Mouse (Mus musculus) retina, postnatal 7 days (tissue): Measurements from ENCODE around the gene Kcnj6.
A peak's percentile ranks its signal among the peaks of the same experiment; 100 is the strongest.
"Not testable (repeated sequence)": the region's sequence is repeated elsewhere in the genome, so short reads cannot be mapped to it uniquely, and the experiment has no call there.

Experiments used
- DNase-seq: peaks from one replicate; pipeline ENCODE4 v3.0.0-alpha.2; 2012; ENCODE audit warnings: low read depth, low spot score

Gene Kcnj6

DNA sequence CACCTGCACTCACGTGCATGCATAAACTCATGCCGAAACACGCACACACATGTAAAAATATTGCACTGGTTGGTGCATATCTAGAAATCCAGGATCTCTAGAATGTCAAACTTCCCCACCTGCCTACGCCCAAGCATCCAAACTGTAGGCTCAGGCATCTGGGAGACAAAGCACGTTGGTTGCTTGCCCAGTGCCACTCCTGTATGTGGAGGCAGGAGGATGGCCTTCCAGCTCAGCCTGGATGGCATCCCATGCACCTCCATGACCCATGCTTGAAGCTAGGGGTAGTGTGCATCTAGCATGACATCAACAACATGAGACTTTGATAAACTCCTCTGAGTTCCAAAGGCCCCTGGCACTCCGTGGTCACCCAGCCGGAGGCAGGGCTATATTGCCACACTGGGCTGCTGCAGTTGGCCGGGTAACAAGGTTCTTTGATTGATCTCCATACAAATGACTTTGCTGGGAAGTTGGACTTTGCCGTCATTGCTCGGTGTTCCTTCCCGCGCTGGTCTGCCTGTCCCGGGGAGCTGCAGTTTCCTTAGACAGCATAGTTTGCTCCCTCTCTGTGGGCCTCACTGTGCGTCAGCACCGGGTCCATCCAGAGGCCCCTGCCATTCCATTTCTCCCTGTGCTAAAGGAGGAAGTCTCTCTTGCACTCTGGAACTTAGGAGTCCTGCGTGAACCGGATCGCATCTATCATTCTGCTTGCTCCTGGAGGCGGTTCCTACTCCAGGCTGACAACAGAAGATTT is 144.9 kb downstream of the Kcnj6 start:
- no peak for DNase-seq

GRCm38 (mm10) chr16:94850393-94850792 is 147.1 kb downstream of the Kcnj6 start:
- no peak for DNase-seq

- no peak for DNase-seq
These were observed 151.5 kb downstream of the Kcnj6 start for GRCm38 (mm10) chr16:94845996-94846395.

- DNase-seq, result no peak
These were observed 152.7 kb downstream of the Kcnj6 start for GRCm38 (mm10) chr16:94844769-94845168.

DNA sequence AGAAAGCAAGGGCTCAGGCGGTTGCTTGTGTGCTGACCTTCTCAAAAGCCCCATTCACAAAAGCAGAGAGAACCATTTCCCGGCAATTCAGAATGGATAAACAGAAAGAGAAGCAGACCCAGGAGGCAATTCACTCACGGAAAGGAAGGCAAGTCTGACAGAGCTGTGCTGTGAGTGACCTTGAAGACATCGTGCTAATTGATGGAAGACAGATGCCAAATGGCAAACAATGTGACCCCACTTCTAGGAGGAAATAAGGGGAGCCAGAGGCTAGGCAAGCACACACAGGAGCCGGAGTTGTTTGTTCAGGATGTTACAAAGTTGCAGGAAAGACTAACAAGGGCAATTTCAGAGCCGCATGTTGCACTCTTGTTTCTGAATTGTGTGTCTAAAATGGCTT is 158.1 kb downstream of the Kcnj6 start:
- DNase-seq, result no peak

GRCm38 (mm10) chr16:94837881-94838280 is 159.6 kb downstream of the Kcnj6 start:
- no peak for DNase-seq

DNA sequence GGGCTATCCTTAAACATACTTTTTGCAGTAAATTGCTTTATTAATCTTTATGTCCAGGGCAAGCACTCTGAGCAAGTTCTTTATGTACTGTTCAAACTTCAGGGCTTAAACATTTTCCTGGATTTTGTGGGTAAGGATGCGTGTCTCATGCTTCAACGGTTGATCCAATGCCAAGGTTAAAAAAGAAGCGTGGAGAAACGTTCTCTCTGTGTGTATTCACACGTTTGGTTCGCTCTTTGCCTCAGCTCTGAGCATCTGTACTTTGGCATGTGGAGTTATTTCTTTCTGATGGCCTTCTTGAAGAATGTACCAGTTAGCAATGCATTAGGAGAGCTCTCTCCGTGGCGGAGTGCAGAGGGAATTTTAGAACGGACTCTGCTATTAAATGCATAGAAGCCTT is 163.0 kb downstream of the Kcnj6 start:
- DNase-seq, result no peak

GRCm38 (mm10) chr16:94828166-94828565 is 169.3 kb downstream of the Kcnj6 start:
- DNase-seq, result no peak

GRCm38 (mm10) chr16:94827092-94827585 is 170.4 kb downstream of the Kcnj6 start:
- no peak for DNase-seq

- no peak for DNase-seq
These were observed 172.2 kb downstream of the Kcnj6 start for GRCm38 (mm10) chr16:94825274-94825673.

GRCm38 (mm10) chr16:94822611-94823010 is 174.9 kb downstream of the Kcnj6 start:
- no peak for DNase-seq

DNA sequence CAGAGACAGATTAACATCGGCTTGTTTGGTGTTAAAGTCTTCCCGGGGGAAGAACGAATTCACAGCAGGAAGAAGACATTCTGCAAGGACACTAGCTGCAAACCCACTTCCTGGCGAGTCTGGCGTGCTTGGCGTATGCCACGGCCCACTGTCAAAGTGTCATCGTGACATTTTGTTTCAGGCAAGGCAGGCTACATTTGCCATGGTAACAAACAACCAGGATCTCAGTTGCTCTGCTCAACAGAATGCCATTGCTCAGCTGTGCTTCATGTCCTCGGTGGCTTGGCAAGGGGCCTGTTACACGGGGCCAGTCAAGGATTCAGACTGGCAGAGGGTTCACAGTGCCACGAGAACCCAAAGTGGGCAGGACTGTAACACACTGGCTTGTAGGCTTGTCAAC is 175.9 kb downstream of the Kcnj6 start:
- DNase-seq, result no peak

GRCm38 (mm10) chr16:94816391-94816790 is 181.1 kb downstream of the Kcnj6 start:
- peak; percentile 49 for DNase-seq

DNA sequence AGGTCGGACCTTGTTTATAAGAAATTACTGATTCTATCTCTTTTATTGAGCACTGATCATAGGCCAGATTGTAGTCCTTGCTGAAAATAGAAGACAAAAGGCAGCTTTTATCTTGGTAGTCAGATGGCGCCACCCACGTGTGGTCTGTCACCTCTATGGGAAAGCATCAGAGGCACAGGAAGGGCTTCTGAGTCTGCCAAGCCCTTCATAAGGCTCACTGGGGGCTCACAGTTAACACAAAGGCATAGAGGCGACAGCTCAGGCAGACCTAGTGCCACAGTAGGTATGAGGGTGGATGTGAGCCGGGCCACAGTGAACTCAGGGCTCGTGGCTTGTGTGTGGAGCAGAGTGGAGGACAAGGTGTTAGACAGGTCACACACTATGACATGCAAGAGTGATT is 181.6 kb downstream of the Kcnj6 start:
- no peak for DNase-seq

DNA sequence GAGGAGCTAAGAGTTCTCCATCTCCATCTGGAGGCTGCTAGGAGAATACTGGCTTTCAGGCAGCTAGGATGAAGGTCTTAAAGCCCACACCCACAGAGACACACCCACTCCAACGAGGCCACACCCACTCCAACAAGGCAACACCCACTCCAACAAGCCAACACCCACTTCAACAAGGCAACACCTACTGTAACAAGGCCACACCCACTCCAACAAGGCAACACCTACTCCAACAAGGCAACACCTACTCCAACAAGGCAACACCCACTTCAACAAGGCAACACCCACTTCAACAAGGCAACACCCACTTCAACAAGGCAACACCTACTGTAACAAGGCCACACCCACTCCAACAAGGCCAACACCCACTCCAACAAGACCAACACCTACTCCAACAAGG is 188.2 kb downstream of the Kcnj6 start:
- DNase-seq, result not testable (repeated sequence)

GRCm38 (mm10) chr16:94798241-94798640 is 199.3 kb downstream of the Kcnj6 start:
- DNase-seq, result no peak

GRCm38 (mm10) chr16:94797366-94797765 is 200.1 kb downstream of the Kcnj6 start:
- no peak for DNase-seq

DNA sequence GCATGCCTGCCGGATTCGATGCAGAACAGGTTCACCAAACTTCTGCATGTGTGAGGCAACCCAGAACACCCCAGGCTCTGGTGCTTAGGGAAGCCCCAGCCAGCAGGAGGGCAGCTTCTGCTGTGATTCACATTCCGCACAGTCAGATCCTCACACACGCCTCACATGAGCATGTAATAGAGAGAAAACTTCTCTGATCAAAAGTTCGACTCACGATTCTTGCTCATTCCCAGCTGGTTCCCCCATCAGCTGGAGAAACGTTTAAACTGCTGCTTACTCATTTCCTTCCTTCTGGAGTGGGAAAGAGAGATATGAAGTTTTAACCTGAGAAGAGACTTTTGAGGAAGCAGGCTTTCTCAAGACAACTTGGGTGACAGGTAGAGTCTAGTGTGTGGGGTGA is 204.5 kb downstream of the Kcnj6 start:
- no peak for DNase-seq

DNA sequence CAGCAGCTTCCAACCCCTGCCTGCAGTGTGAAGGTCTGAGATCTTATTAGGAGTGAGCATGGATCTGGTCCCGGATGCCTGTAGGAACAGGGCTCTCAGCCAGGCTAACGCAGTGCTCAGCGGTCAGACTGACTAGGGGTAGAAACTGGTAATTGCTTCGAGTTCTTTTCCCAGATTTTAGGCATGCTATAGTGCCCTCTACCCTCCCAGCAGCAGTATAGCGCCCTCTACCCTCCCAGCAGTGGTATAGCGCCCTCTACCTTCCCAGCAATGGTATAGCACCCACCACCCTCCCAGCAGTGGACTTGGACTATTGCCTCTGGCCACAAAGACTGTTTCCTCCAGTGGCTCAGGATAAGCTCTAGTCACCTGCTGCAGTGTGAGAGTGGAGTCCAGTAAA is 207.5 kb downstream of the Kcnj6 start:
- no peak for DNase-seq

DNA sequence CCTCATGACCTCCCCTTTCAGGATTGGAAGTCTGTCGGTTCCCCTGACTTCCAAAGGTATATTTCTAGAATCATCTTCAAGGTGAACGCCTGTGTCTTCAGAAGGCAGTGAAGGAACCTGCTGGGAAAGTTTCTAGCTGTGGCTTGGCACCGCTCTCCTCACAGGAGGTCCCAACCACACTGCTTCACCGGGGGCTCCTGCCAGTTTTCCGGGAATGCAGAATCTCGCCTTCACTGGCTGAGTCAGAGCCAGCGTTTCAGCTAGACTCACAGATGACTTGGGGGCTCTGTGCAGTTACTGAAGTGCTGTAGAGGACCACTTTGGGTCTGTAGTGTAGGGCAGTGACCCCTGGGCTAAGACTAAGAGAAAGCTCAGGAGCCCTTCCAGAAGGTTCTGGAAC is 208.8 kb downstream of the Kcnj6 start:
- no peak for DNase-seq

GRCm38 (mm10) chr16:94788165-94788564 is 209.3 kb downstream of the Kcnj6 start:
- peak; percentile 32 for DNase-seq

DNA sequence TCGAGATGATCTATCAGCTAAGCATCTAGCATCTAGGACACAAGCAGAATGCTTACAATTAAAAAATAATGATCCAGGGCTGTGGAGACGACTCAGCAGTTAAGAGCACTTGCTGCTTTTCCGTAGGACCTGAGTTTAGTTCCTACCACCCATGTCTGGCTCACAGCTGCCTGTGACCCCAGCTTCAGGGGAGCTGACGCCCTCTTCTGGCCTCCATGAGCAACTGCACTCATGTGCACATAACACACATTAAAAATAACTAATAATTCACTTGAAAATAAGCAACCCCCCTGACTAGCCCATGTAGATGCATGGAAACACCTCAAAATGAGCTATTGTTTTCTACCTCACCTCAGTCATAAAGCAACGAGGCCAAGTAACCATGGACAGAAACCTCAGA is 211.6 kb downstream of the Kcnj6 start:
- no peak for DNase-seq

- no peak for DNase-seq
These were observed 213.8 kb downstream of the Kcnj6 start for GRCm38 (mm10) chr16:94783696-94784095.
